Comparison of ENCODE assay signal across 31 mouse cellular contexts in the genomic region with DNA sequence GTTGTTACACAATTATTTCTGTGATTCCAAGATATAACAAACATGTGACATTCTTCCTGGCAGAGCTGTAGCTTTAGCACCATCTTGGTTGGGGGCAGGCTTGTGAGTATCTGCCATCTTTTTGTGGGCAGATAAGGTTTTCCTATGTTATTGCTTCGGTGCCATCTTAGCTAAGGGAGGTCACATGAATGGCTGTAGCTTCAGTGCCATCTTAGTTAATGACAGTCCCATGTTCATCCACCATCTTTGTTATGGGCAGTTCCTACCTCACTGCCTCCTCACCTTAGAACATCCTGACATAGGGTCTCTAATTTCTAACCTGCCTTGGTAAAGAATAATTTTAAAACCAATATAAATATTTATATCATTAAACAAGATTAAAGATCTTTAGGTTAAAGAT. TPM values are rescaled to one million over a fixed set of nuclear protein-coding genes. Genes with fewer than 3 reads are reported as not detected.
A peak's percentile ranks its signal among the peaks of the same experiment; 100 is the strongest.
DNase-seq lines count a peak whose midpoint lies in the region; TF ChIP-seq lines count a peak whose summit lies in the region.
"Had no signal": no experiment of that assay in that cellular context is flagged by ENCODE, and none has a peak within 500 bp of the region (broad histone marks: within the 10 kb centered on the region; RNA-seq: fewer than 3 reads in every experiment).

No protein-coding gene starts in this region.

- in situ Hi-C loops in CH12.LX (cut with MboI; ENCODE audit: low pct_ligation_motif_present, low pct_unique_long_range_greater_than_20kb, low sequenced_read_pairs), result no loop called here
- in situ Hi-C loops in ES-E14 (cut with MboI; ENCODE audit: low sequenced_read_pairs in 2 of 2, unreplicated experiment in 2 of 2), result loop anchor here (5.0 to 25.0 kb wide), 2 partner anchors 123 to 133 kb away; partner anchors contain the start of gene Tdpoz4 (in 1 of the 2)

- no peaks in the 10 kb centered on the region for H3K9me3 ChIP-seq in CH12.LX (replicated peaks; ENCODE audit: low read length)
- no peaks in the 10 kb centered on the region for H3K9me3 ChIP-seq in ES-E14 (ENCODE audit: control insufficient read depth, insufficient read depth, low read depth, low read length)
- H3K9me3 ChIP-seq in limb, embryonic 10.5 days (replicated peaks), result no peaks in the 10 kb centered on the region
- H3K9me3 ChIP-seq: embryonic facial prominence, embryonic 13.5 days; embryonic facial prominence, embryonic 15.5 days; forebrain, embryonic 10.5 days; forebrain, embryonic 12.5 days had no signal

- TF ChIP-seq CTCF in CH12.LX (conservative IDR thresholded peaks at IDR 0.05 in 1 of 2, IDR thresholded peaks at IDR 0.05 in 1 of 2; ENCODE audit: low read depth in 2 of 2, low read length in 2 of 2), result no peak

- TF ChIP-seq POLR2A in CH12.LX (IDR thresholded peaks at IDR 0.05; ENCODE audit: low read depth, low read length), result no peak

- H3K79me2 ChIP-seq in CH12.LX (replicated peaks; ENCODE audit: control insufficient read depth, extremely low read depth, insufficient read depth, poor library complexity, severe bottlenecking), result no peaks in the 10 kb centered on the region

- no peak overlapping the region for H3K4me3 ChIP-seq in CH12.LX (replicated peaks in 1 of 3; ENCODE audit: low read depth in 2 of 3, low read length in 2 of 3, poor library complexity in 1 of 3)
- no peak overlapping the region for H3K4me3 ChIP-seq in ES-E14 (ENCODE audit: insufficient read depth in 1 of 2, low read depth in 1 of 2, low read length in 2 of 2, poor library complexity in 1 of 2, severe bottlenecking in 1 of 2)
- H3K4me3 ChIP-seq in limb, embryonic 10.5 days, result no peak overlapping the region
- H3K4me3 ChIP-seq: embryonic facial prominence, embryonic 13.5 days; embryonic facial prominence, embryonic 15.5 days; erythroblast, embryonic 14.5 days; forebrain, embryonic 10.5 days; forebrain, embryonic 12.5 days had no signal

- no peaks in the 10 kb centered on the region for H3K4me1 ChIP-seq in CH12.LX (ENCODE audit: control insufficient read depth in 1 of 2, insufficient read depth in 2 of 2)
- H3K4me1 ChIP-seq in ES-E14 (ENCODE audit: control insufficient read depth in 2 of 2, insufficient read depth in 2 of 2, low read length in 2 of 2, poor library complexity in 1 of 2), result no peaks in the 10 kb centered on the region
- no peaks in the 10 kb centered on the region for H3K4me1 ChIP-seq in limb, embryonic 10.5 days
- H3K4me1 ChIP-seq: embryonic facial prominence, embryonic 13.5 days; embryonic facial prominence, embryonic 15.5 days; forebrain, embryonic 10.5 days; forebrain, embryonic 12.5 days had no signal

- no peak overlapping the region for H3K4me2 ChIP-seq in CH12.LX (ENCODE audit: insufficient read depth, low read depth, poor library complexity, severe bottlenecking)
- H3K4me2 ChIP-seq: embryonic facial prominence, embryonic 13.5 days; embryonic facial prominence, embryonic 15.5 days; forebrain, embryonic 12.5 days had no signal

- H3K27ac ChIP-seq in CH12.LX (ENCODE audit: insufficient read depth, low read depth) (no peak overlapping the region), ES-E14 (ENCODE audit: insufficient read depth, low read depth, low read length, poor library complexity, severe bottlenecking) (no peak overlapping the region)
- no peak overlapping the region for H3K27ac ChIP-seq in limb, embryonic 10.5 days
- H3K27ac ChIP-seq: embryonic facial prominence, embryonic 13.5 days; embryonic facial prominence, embryonic 15.5 days; forebrain, embryonic 10.5 days; forebrain, embryonic 12.5 days had no signal

- dilution Hi-C loops in CH12.LX (cut with MboI; ENCODE audit: extremely low pct_ligation_motif_present, extremely low pct_unique_long_range_greater_than_20kb, low sequenced_read_pairs), result no loop called here

- 62% methylated on average over 1 of the region's 1 CpGs for WGBS in limb, embryonic 10.5 days

- H3K9ac ChIP-seq in CH12.LX (ENCODE audit: insufficient read depth, low read depth) (no peak overlapping the region), ES-E14 (ENCODE audit: insufficient read depth, low read depth, low read length, poor library complexity, severe bottlenecking) (no peak overlapping the region)
- H3K9ac ChIP-seq: embryonic facial prominence, embryonic 13.5 days; embryonic facial prominence, embryonic 15.5 days; forebrain, embryonic 12.5 days had no signal

- TF ChIP-seq EP300 in CH12.LX (IDR thresholded peaks at IDR 0.05; ENCODE audit: low read length), result no peak

- H3K36me3 ChIP-seq in CH12.LX (replicated peaks in 1 of 2; ENCODE audit: control insufficient read depth in 1 of 2, insufficient read depth in 1 of 2, low read length in 1 of 2), result no peaks in the 10 kb centered on the region
- no peaks in the 10 kb centered on the region for H3K36me3 ChIP-seq in ES-E14 (ENCODE audit: control insufficient read depth, insufficient read depth, low read length, poor library complexity, severe bottlenecking)
- no peaks in the 10 kb centered on the region for H3K36me3 ChIP-seq in limb, embryonic 10.5 days
- H3K36me3 ChIP-seq: embryonic facial prominence, embryonic 13.5 days; embryonic facial prominence, embryonic 15.5 days; forebrain, embryonic 10.5 days; forebrain, embryonic 12.5 days had no signal

- TF ChIP-seq RAD21 in CH12.LX (IDR thresholded peaks at IDR 0.05; ENCODE audit: low read depth, low read length), result no peak

- H3K27me3 ChIP-seq in CH12.LX (replicated peaks), result no peaks in the 10 kb centered on the region
- no peaks in the 10 kb centered on the region for H3K27me3 ChIP-seq in limb, embryonic 10.5 days (ENCODE audit: low read depth, poor library complexity, severe bottlenecking)
- H3K27me3 ChIP-seq: embryonic facial prominence, embryonic 13.5 days; embryonic facial prominence, embryonic 15.5 days; forebrain, embryonic 12.5 days had no signal

- intact Hi-C loops in gastrocnemius, postnatal 14 days (cut with DNase I; ENCODE audit: low total_unique reads), result no loop called here

- no peak for DNase-seq in CH12.LX (ENCODE audit: extremely low read depth)
- DNase-seq in ES-E14 (ENCODE audit: low read depth, low spot score), result no peak
- DNase-seq in ZHBTc4 (ENCODE audit: low read depth, low spot score), result peak; percentile 21
- DNase-seq in limb, embryonic 10.5 days (ENCODE audit: low spot score), result no peak
- no peak for DNase-seq in gastrocnemius, postnatal 14 days
- DNase-seq in layer of hippocampus, adult 8-10 months (ENCODE audit: low spot score in 2 of 2), result no peak
- DNase-seq: adrenal gland, adult 2 months; adrenal gland, postnatal 10 days; adrenal gland, postnatal 25 days; B cell, adult 2 months; cerebellum, adult 11 months; cerebellum, adult 18-20 months; cerebellum, adult 8-10 months; cerebellum, adult 9-11 months; cerebellum, postnatal 14 days; cerebellum, postnatal 36 days; embryo, embryonic 11 days had no signal

TF ChIP-seq in CH12.LX, 34 proteins besides CTCF, POLR2A, EP300 and RAD21 (continues in another document):
- no peak for TF ChIP-seq ZC3H11A (IDR thresholded peaks at IDR 0.05; ENCODE audit: low read depth, low read length)
- no peak for TF ChIP-seq JUN (IDR thresholded peaks at IDR 0.05; ENCODE audit: insufficient read depth, low read depth, low read length)
- no peak for TF ChIP-seq ZNF384 (IDR thresholded peaks at IDR 0.05; ENCODE audit: low read depth, low read length)
- no peak for TF ChIP-seq GABPA (IDR thresholded peaks at IDR 0.05; ENCODE audit: insufficient replicate concordance, low read depth, low read length)
- TF ChIP-seq ZMIZ1 (IDR thresholded peaks at IDR 0.05; ENCODE audit: low read depth, low read length), result no peak
- TF ChIP-seq MEF2A (IDR thresholded peaks at IDR 0.05; ENCODE audit: borderline replicate concordance, low read depth, low read length), result no peak
- peak; percentile 60; the same call in 1 of the 2 replicates for TF ChIP-seq HCFC1 (IDR thresholded peaks at IDR 0.05; ENCODE audit: low read depth, low read length)
- TF ChIP-seq CHD1 (IDR thresholded peaks at IDR 0.05; ENCODE audit: low read depth, low read length), result no peak
- TF ChIP-seq TBP (conservative IDR thresholded peaks at IDR 0.05; ENCODE audit: low read depth, low read length), result no peak

TF ChIP-seq in ES-E14, 5 proteins besides CTCF, POLR2A, EP300 and RAD21:
- TF ChIP-seq ZNF384 (IDR thresholded peaks at IDR 0.05; ENCODE audit: low read depth, low read length), result no peak
- TF ChIP-seq HCFC1 (IDR thresholded peaks at IDR 0.05; ENCODE audit: borderline replicate concordance, insufficient read depth, low read length), result peak; percentile 42; the same call in 1 of the 2 replicates
- TF ChIP-seq MAFK (IDR thresholded peaks at IDR 0.05; ENCODE audit: insufficient read depth, low read depth, low read length), result no peak
- no peak for TF ChIP-seq CHD2 (IDR thresholded peaks at IDR 0.05; ENCODE audit: low read depth, low read length)
- no peak for TF ChIP-seq ZC3H11A (IDR thresholded peaks at IDR 0.05; ENCODE audit: borderline replicate concordance, low read depth, low read length)

RNA-seq across cellular contexts. Expression of gene Tdpoz2, which starts 1.8 kb away (rescaled TPM):
- not detected in 2 replicates for total RNA-seq in CH12.LX (2012; rRNA removed)
- not detected in 2 replicates for total RNA-seq in CH12.LX (2014; rRNA removed)
- polyA plus RNA-seq in CH12.LX (2012; ENCODE audit: insufficient read length, low read depth), result not detected in 2 replicates
- total RNA-seq in ES-E14 (2012; rRNA removed), result not detected in 2 replicates
- not detected in 2 replicates for polyA plus RNA-seq in limb, embryonic 10.5 days (2016; fragmentation: Nextera tagmentation; extraction: Ambion mirVana)
- not detected for total RNA-seq in gastrocnemius, postnatal 14 days (2021)
- not detected for total RNA-seq in layer of hippocampus, adult 8-10 months (2022)
- total RNA-seq: common myeloid progenitor, adult 5-6 weeks; MEL had no signal
- polyA plus RNA-seq: adrenal gland, adult 2 months; brain, embryonic 14.5 days; CD4-positive, CD25-positive, alpha-beta regulatory T cell, adult 4 months; embryonic facial prominence, embryonic 11.5 days; embryonic facial prominence, embryonic 13.5 days; embryonic facial prominence, embryonic 15.5 days; erythroblast, embryonic 14.5 days; forebrain, embryonic 10.5 days; forebrain, embryonic 12.5 days; forebrain, embryonic 14.5 days; forebrain, embryonic 16.5 days; frontal cortex, adult 2 months had no signal

RNA-seq across cellular contexts. Expression of gene Tdpoz1, which starts 21.9 kb away (rescaled TPM):
- total RNA-seq in CH12.LX (2012; rRNA removed), result not detected in 2 replicates
- total RNA-seq in CH12.LX (2014; rRNA removed), result not detected in 2 replicates
- not detected in 2 replicates for polyA plus RNA-seq in CH12.LX (2012; ENCODE audit: insufficient read length, low read depth)
- total RNA-seq in ES-E14 (2012; rRNA removed), result not detected in 2 replicates
- polyA plus RNA-seq in limb, embryonic 10.5 days (2016; fragmentation: Nextera tagmentation; extraction: Ambion mirVana), result not detected in 2 replicates
- total RNA-seq in gastrocnemius, postnatal 14 days (2021), result not detected
- not detected for total RNA-seq in layer of hippocampus, adult 8-10 months (2022)
- total RNA-seq: adrenal gland, adult 2 months; adrenal gland, postnatal 10 days; adrenal gland, postnatal 25 days; adrenal gland, postnatal 4 days; common myeloid progenitor, adult 5-6 weeks; MEL had no signal
- polyA plus RNA-seq: adrenal gland, adult 2 months; brain, embryonic 14.5 days; CD4-positive, CD25-positive, alpha-beta regulatory T cell, adult 4 months; embryonic facial prominence, embryonic 11.5 days; embryonic facial prominence, embryonic 13.5 days; embryonic facial prominence, embryonic 15.5 days; erythroblast, embryonic 14.5 days; forebrain, embryonic 10.5 days; forebrain, embryonic 12.5 days; forebrain, embryonic 14.5 days; forebrain, embryonic 16.5 days; frontal cortex, adult 2 months had no signal

RNA-seq across cellular contexts. Expression of gene Gm37596, which starts 38.6 kb away (rescaled TPM):
- total RNA-seq in CH12.LX (2012; rRNA removed) (not detected in 2 replicates), CH12.LX (2014; rRNA removed) (not detected in 2 replicates), ES-E14 (2012; rRNA removed) (not detected in 2 replicates)
- polyA plus RNA-seq in CH12.LX (2012; ENCODE audit: insufficient read length, low read depth), result not detected in 2 replicates
- not detected in 2 replicates for polyA plus RNA-seq in limb, embryonic 10.5 days (2016; fragmentation: Nextera tagmentation; extraction: Ambion mirVana)
- not detected for total RNA-seq in gastrocnemius, postnatal 14 days (2021)
- not detected for total RNA-seq in layer of hippocampus, adult 8-10 months (2022)
- total RNA-seq: adrenal gland, adult 2 months; adrenal gland, postnatal 10 days; adrenal gland, postnatal 25 days; adrenal gland, postnatal 4 days; common myeloid progenitor, adult 5-6 weeks; MEL had no signal
- polyA plus RNA-seq: adrenal gland, adult 2 months; brain, embryonic 14.5 days; CD4-positive, CD25-positive, alpha-beta regulatory T cell, adult 4 months; embryonic facial prominence, embryonic 11.5 days; embryonic facial prominence, embryonic 13.5 days; embryonic facial prominence, embryonic 15.5 days; erythroblast, embryonic 14.5 days; forebrain, embryonic 10.5 days; forebrain, embryonic 12.5 days; forebrain, embryonic 14.5 days; forebrain, embryonic 16.5 days; frontal cortex, adult 2 months had no signal
